Mouse (Mus musculus) intestine, embryonic 15.5 days (tissue): ENCODE measurements at regions not wholly inside any gene's neighbourhood (a gene's known extent, or its start where the extent isn't known, plus 50 kb on each side); places are given as distances from the start of the nearest gene placed in this dataset.

Experiments used
- ATAC-seq: fragments of 200-750 bp; cut with Nextera tagmentation; 2 replicates; pipeline ENCODE4 v1.8.0; 2017; ENCODE audit warnings: moderate TSS enrichment, moderate library complexity
- H3K27ac ChIP-seq: fragments of 300-500 bp; sonication (generic); 2 replicates; pipeline ENCODE4 v1.5.1; 2015; ENCODE audit warnings: mild to moderate bottlenecking, inconsistent platforms
- H3K27me3 ChIP-seq: fragments of 300-500 bp; sonication (generic); replicated peaks from 2 replicates; pipeline ENCODE4 v1.6.1; 2015; ENCODE audit warnings: inconsistent platforms
- H3K36me3 ChIP-seq: fragments of 300-500 bp; sonication (generic); 2 replicates; pipeline ENCODE4 v1.6.1; 2015; ENCODE audit warnings: inconsistent platforms
- H3K4me1 ChIP-seq: fragments of 300-500 bp; sonication (generic); replicated peaks from 2 replicates; pipeline ENCODE4 v1.6.1; 2015; ENCODE audit warnings: inconsistent platforms
- H3K4me2 ChIP-seq: fragments of 300-500 bp; sonication (generic); replicated peaks from 2 replicates; pipeline ENCODE4 v1.6.1; 2015; ENCODE audit warnings: mild to moderate bottlenecking, inconsistent platforms
- H3K4me3 ChIP-seq: fragments of 300-500 bp; sonication (generic); replicated peaks from 2 replicates; pipeline ENCODE4 v1.5.1; 2015; ENCODE audit warnings: inconsistent platforms
- H3K9ac ChIP-seq: fragments of 300-500 bp; sonication (generic); 2 replicates; pipeline ENCODE4 v1.6.1; 2015; ENCODE audit warnings: inconsistent platforms
- H3K9me3 ChIP-seq: fragments of 300-500 bp; sonication (generic); 2 replicates; pipeline ENCODE4 v1.6.1; 2016; ENCODE audit warnings: inconsistent platforms
- WGBS: fragments of 180-500 bp; shearing (Covaris S2); methylation state at CpG from one replicate; pipeline ENCODE4 v1.1.7; 2015; 5-methylcytosine and 5-hydroxymethylcytosine counted together

GRCm38 (mm10) chr2:84184288-84185015 is 194.1 kb downstream of the Gm13691 start:
- H3K4me1 ChIP-seq, result no peaks in the 10 kb centered on the region
- no peak overlapping the region for H3K27ac ChIP-seq
- no peaks in the 10 kb centered on the region for H3K9me3 ChIP-seq
- H3K9ac ChIP-seq, result no peak overlapping the region
- 59% methylated on average over 19 of the region's 19 CpGs for WGBS
- no peaks in the 10 kb centered on the region for H3K36me3 ChIP-seq
- ATAC-seq, result peak; percentile 45; the same call in 1 of the 2 replicates
- no peak overlapping the region for H3K4me2 ChIP-seq
- H3K27me3 ChIP-seq, result no peaks in the 10 kb centered on the region
- no peak overlapping the region for H3K4me3 ChIP-seq

GRCm38 (mm10) chr2:84185016-84185330 is 194.6 kb downstream of the Gm13691 start:
- no peak overlapping the region for H3K9ac ChIP-seq
- H3K4me3 ChIP-seq, result no peak overlapping the region
- ATAC-seq, result no peak
- 81% methylated on average over 7 of the region's 7 CpGs for WGBS
- H3K27ac ChIP-seq, result no peak overlapping the region
- H3K4me2 ChIP-seq, result no peak overlapping the region
- no peaks in the 10 kb centered on the region for H3K9me3 ChIP-seq
- H3K36me3 ChIP-seq, result no peaks in the 10 kb centered on the region
- no peaks in the 10 kb centered on the region for H3K27me3 ChIP-seq
- no peaks in the 10 kb centered on the region for H3K4me1 ChIP-seq

GRCm38 (mm10) chr2:84186126-84186701 is 195.9 kb downstream of the Gm13691 start:
- no peak overlapping the region for H3K4me2 ChIP-seq
- no peaks in the 10 kb centered on the region for H3K4me1 ChIP-seq
- H3K9ac ChIP-seq, result no peak overlapping the region
- 38% methylated on average over 9 of the region's 9 CpGs for WGBS
- ATAC-seq, result peak; percentile 86
- H3K9me3 ChIP-seq, result no peaks in the 10 kb centered on the region
- H3K4me3 ChIP-seq, result no peak overlapping the region
- H3K27ac ChIP-seq, result no peak overlapping the region
- H3K36me3 ChIP-seq, result no peaks in the 10 kb centered on the region
- H3K27me3 ChIP-seq, result no peaks in the 10 kb centered on the region

- H3K4me3 ChIP-seq, result no peak overlapping the region
- no peaks in the 10 kb centered on the region for H3K9me3 ChIP-seq
- H3K4me2 ChIP-seq, result no peak overlapping the region
- no peaks in the 10 kb centered on the region for H3K36me3 ChIP-seq
- H3K27me3 ChIP-seq, result no peaks in the 10 kb centered on the region
- 90% methylated on average over 4 of the region's 4 CpGs for WGBS
- H3K4me1 ChIP-seq, result no peaks in the 10 kb centered on the region
- ATAC-seq, result no peak
- no peak overlapping the region for H3K27ac ChIP-seq
- H3K9ac ChIP-seq, result no peak overlapping the region
Measured at GRCm38 (mm10) chr2:84187456-84187855, 197.1 kb downstream of the Gm13691 start.

- H3K27me3 ChIP-seq, result no peaks in the 10 kb centered on the region
- H3K36me3 ChIP-seq, result no peaks in the 10 kb centered on the region
- no peaks in the 10 kb centered on the region for H3K9me3 ChIP-seq
- no peak overlapping the region for H3K9ac ChIP-seq
- 89% methylated on average over 3 of the region's 3 CpGs for WGBS
- H3K4me2 ChIP-seq, result no peak overlapping the region
- H3K4me3 ChIP-seq, result no peak overlapping the region
- H3K27ac ChIP-seq, result no peak overlapping the region
- H3K4me1 ChIP-seq, result no peaks in the 10 kb centered on the region
- ATAC-seq, result no peak
Measured at GRCm38 (mm10) chr2:84189302-84189701, 198.9 kb downstream of the Gm13691 start.

GRCm38 (mm10) chr2:84217116-84217515 is 208.1 kb downstream of the Calcrl start:
- H3K27me3 ChIP-seq, result no peaks in the 10 kb centered on the region
- no peaks in the 10 kb centered on the region for H3K4me1 ChIP-seq
- H3K4me3 ChIP-seq, result no peak overlapping the region
- 89% methylated on average over 1 of the region's 1 CpGs for WGBS
- no peak for ATAC-seq
- no peaks in the 10 kb centered on the region for H3K9me3 ChIP-seq
- no peak overlapping the region for H3K27ac ChIP-seq
- H3K9ac ChIP-seq, result no peak overlapping the region
- no peak overlapping the region for H3K4me2 ChIP-seq
- no peaks in the 10 kb centered on the region for H3K36me3 ChIP-seq

- H3K9me3 ChIP-seq, result no peaks in the 10 kb centered on the region
- ATAC-seq, result no peak
- no peaks in the 10 kb centered on the region for H3K36me3 ChIP-seq
- no peak overlapping the region for H3K4me2 ChIP-seq
- no peaks in the 10 kb centered on the region for H3K4me1 ChIP-seq
- H3K27me3 ChIP-seq, result no peaks in the 10 kb centered on the region
- no peak overlapping the region for H3K27ac ChIP-seq
- 91% methylated on average over 1 of the region's 1 CpGs for WGBS
- no peak overlapping the region for H3K4me3 ChIP-seq
- no peak overlapping the region for H3K9ac ChIP-seq
Measured at GRCm38 (mm10) chr2:84222049-84222448, 203.2 kb downstream of the Calcrl start.

GRCm38 (mm10) chr2:84229777-84230176 is 195.4 kb downstream of the Calcrl start:
- ATAC-seq, result no peak
- Histone ChIP-seq H3K27me3 (no peaks in the 10 kb centered on the region), H3K4me2 (no peak overlapping the region), H3K4me3 (no peak overlapping the region), H3K4me1 (no peaks in the 10 kb centered on the region), H3K9me3 (no peaks in the 10 kb centered on the region), H3K36me3 (no peaks in the 10 kb centered on the region), H3K27ac (no peak overlapping the region), H3K9ac (no peak overlapping the region)
- 69% methylated on average over 3 of the region's 3 CpGs for WGBS

GRCm38 (mm10) chr2:84235641-84236040 is 189.6 kb downstream of the Calcrl start:
- Histone ChIP-seq H3K9ac (no peak overlapping the region), H3K27ac (no peak overlapping the region), H3K4me3 (no peak overlapping the region)

GRCm38 (mm10) chr2:84241244-84241643 is 184.0 kb downstream of the Calcrl start:
- no peaks in the 10 kb centered on the region for H3K9me3 ChIP-seq
- peak; percentile 73 for ATAC-seq
- H3K36me3 ChIP-seq, result no peaks in the 10 kb centered on the region
- H3K4me2 ChIP-seq, result no peak overlapping the region
- no peaks in the 10 kb centered on the region for H3K27me3 ChIP-seq
- H3K9ac ChIP-seq, result no peak overlapping the region
- no peak overlapping the region for H3K4me3 ChIP-seq
- no peak overlapping the region for H3K27ac ChIP-seq
- H3K4me1 ChIP-seq, result no peaks in the 10 kb centered on the region
- 45% methylated on average over 4 of the region's 4 CpGs for WGBS

More at GRCm38 (mm10) chr2:84235641-84236040, 189.6 kb downstream of the Calcrl start:
- Histone ChIP-seq H3K36me3 (no peaks in the 10 kb centered on the region), H3K27me3 (no peaks in the 10 kb centered on the region), H3K9me3 (no peaks in the 10 kb centered on the region), H3K4me1 (no peaks in the 10 kb centered on the region), H3K4me2 (no peak overlapping the region)
- no peak for ATAC-seq
- WGBS, result 79% methylated on average over 4 of the region's 4 CpGs

GRCm38 (mm10) chr2:84241986-84242385 is 183.2 kb downstream of the Calcrl start:
- H3K36me3 ChIP-seq, result no peaks in the 10 kb centered on the region
- no peak overlapping the region for H3K4me2 ChIP-seq
- ATAC-seq, result peak; percentile 94
- H3K27ac ChIP-seq, result no peak overlapping the region
- no peak overlapping the region for H3K9ac ChIP-seq
- H3K4me1 ChIP-seq, result no peaks in the 10 kb centered on the region
- no peak overlapping the region for H3K4me3 ChIP-seq
- 11% methylated on average over 1 of the region's 1 CpGs for WGBS
- H3K9me3 ChIP-seq, result no peaks in the 10 kb centered on the region
- H3K27me3 ChIP-seq, result no peaks in the 10 kb centered on the region

GRCm38 (mm10) chr2:84245900-84246299 is 179.3 kb downstream of the Calcrl start:
- no peak overlapping the region for H3K9ac ChIP-seq
- ATAC-seq, result no peak
- no peak overlapping the region for H3K4me3 ChIP-seq
- no peaks in the 10 kb centered on the region for H3K36me3 ChIP-seq
- no peak overlapping the region for H3K27ac ChIP-seq
- WGBS, result 74% methylated on average over 2 of the region's 2 CpGs
- H3K9me3 ChIP-seq, result no peaks in the 10 kb centered on the region
- H3K4me1 ChIP-seq, result no peaks in the 10 kb centered on the region
- H3K27me3 ChIP-seq, result no peaks in the 10 kb centered on the region
- H3K4me2 ChIP-seq, result no peak overlapping the region

- no peak for ATAC-seq
- WGBS, result 58% methylated on average over 2 of the region's 2 CpGs
- Histone ChIP-seq H3K4me2 (no peak overlapping the region), H3K36me3 (no peaks in the 10 kb centered on the region), H3K9me3 (no peaks in the 10 kb centered on the region), H3K27ac (no peak overlapping the region), H3K4me3 (no peak overlapping the region), H3K27me3 (no peaks in the 10 kb centered on the region), H3K4me1 (no peaks in the 10 kb centered on the region), H3K9ac (no peak overlapping the region)
Measured at GRCm38 (mm10) chr2:84246562-84246961, 178.6 kb downstream of the Calcrl start.
